Mouse (Mus musculus): Measurements from ENCODE around the gene Baz2a.

DNA sequence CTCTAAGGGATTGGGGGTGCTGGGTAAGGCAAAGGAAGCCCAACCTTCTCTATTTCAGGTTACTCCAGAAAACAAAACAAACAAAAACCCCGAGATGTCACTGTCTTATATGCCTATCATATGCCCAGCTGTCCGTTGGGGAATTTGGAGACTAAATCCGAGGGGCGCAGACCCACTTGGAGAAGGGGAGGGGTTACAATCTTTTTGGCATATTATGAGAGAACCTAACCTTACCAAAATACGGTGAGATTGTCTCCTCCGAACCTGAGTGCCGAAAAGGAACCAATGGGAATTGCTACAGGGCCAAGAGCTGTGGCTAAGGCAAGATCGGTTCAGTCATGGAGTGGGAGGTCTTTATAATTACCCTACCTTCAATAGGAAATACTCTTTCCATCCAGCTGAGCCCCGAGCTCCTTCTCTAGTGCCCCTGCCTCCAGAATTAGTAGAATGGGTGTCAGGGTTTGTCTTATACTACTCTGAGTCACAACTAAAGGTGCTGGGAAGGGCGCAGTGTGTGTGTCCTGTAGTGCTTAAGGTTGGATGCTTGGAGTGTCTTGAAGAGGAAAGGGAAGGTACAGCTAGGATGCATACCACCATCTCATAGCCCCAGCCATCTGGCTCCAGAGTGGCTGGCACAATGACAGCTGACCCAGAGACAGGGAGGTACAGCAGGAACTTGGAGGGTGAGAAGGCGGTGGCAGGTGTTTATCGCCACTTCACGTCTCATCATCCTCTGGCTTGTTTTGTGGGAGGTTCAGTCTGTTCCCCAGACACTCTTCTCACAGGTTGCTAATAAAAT is 2.3 kb downstream of the Baz2a start:
- TF ChIP-seq CTCF (IDR thresholded peaks at IDR 0.05; ENCODE audit: extremely low read depth, insufficient read length, insufficient replicate concordance, low read depth, low read length) (no peak), POLR2A (IDR thresholded peaks at IDR 0.05; ENCODE audit: low read depth, low read length) (no peak)

Data from small intestine, adult 2 months (tissue).